Mouse (Mus musculus) CH12.LX (cell line): ENCODE data around the gene Usp46. TPM values are rescaled to one million over a fixed set of nuclear protein-coding genes. Genes with fewer than 3 reads are reported as not detected.

ENCODE experiments used
- DNase-seq: peaks from one replicate; pipeline ENCODE4 v3.0.0-alpha.2; 2013; ENCODE audit errors: extremely low read depth
- H3K27ac ChIP-seq: 2 replicates; pipeline ENCODE4 v1.5.1; 2012; ENCODE audit warnings: low read depth, mild to moderate bottlenecking, control low read depth, moderate library complexity; ENCODE audit not compliant: insufficient read depth
- H3K27me3 ChIP-seq: replicated peaks from 2 replicates; pipeline ENCODE3; 2012; ENCODE audit warnings: inconsistent platforms
- H3K36me3 ChIP-seq, 2 experiments: replicated peaks in 1 of 2; 2 replicates each; pipeline versions ENCODE3 to v1.6.1; 2012; ENCODE audit warnings: inconsistent platforms in 1 of 2, low read length in 1 of 2, mild to moderate bottlenecking in 1 of 2, mixed read lengths in 1 of 2, moderate library complexity in 1 of 2; ENCODE audit not compliant: control insufficient read depth in 1 of 2, insufficient read depth in 1 of 2
- H3K4me1 ChIP-seq, 2 experiments: 2 replicates each; pipeline ENCODE4 v1.6.1; 2012; ENCODE audit warnings: inconsistent platforms in 1 of 2, moderate library complexity in 1 of 2; ENCODE audit not compliant: insufficient read depth in 2 of 2, control insufficient read depth in 1 of 2
- H3K4me2 ChIP-seq: 2 replicates; pipeline ENCODE4 v1.6.1; 2012; ENCODE audit warnings: low read depth, mild to moderate bottlenecking, control low read depth; ENCODE audit not compliant: poor library complexity, insufficient read depth, severe bottlenecking
- H3K4me3 ChIP-seq, 3 experiments: fragments of 150-350 bp in 1 of 3; sonication (generic) in 1 of 3; replicated peaks in 1 of 3; 2 replicates each; pipeline versions ENCODE3 to v1.5.1; 2011 to 2012; ENCODE audit warnings: low read depth in 2 of 3, low read length in 2 of 3, mild to moderate bottlenecking in 2 of 3, moderate library complexity in 2 of 3, control low read depth in 1 of 3, improper control_type of control experiment in 1 of 3, inconsistent platforms in 1 of 3, mixed read lengths in 1 of 3; ENCODE audit not compliant: poor library complexity in 1 of 3
- H3K79me2 ChIP-seq: replicated peaks from 2 replicates; pipeline ENCODE4 v1.6.1; 2012; ENCODE audit warnings: mild to moderate bottlenecking, moderate library complexity; ENCODE audit not compliant: control insufficient read depth, poor library complexity, insufficient read depth, severe bottlenecking; ENCODE audit errors: extremely low read depth
- H3K9ac ChIP-seq: 2 replicates; pipeline ENCODE4 v1.6.1; 2012; ENCODE audit warnings: low read depth, mild to moderate bottlenecking, control low read depth, moderate library complexity; ENCODE audit not compliant: insufficient read depth
- H3K9me3 ChIP-seq: replicated peaks from 2 replicates; pipeline ENCODE3; 2012; ENCODE audit warnings: low read length, inconsistent platforms, mixed read lengths
- BHLHE40 ChIP-seq: IDR thresholded peaks from 2 replicates; pipeline ENCODE4 v1.6.1; 2011; ENCODE audit warnings: mild to moderate bottlenecking, low read depth, low read length, improper control_type of control experiment
- CHD1 ChIP-seq: IDR thresholded peaks from 2 replicates; pipeline ENCODE4 v1.6.1; 2012; ENCODE audit warnings: low read depth, low read length, improper control_type of control experiment, inconsistent platforms
- CHD2 ChIP-seq: IDR thresholded peaks from 2 replicates; pipeline ENCODE4 v1.6.1; 2011; ENCODE audit warnings: low read length, improper control_type of control experiment
- EP300 ChIP-seq: IDR thresholded peaks from 2 replicates; pipeline ENCODE4 v1.6.1; 2011; ENCODE audit warnings: low read length, improper control_type of control experiment
- ETS1 ChIP-seq: conservative IDR thresholded peaks from 2 replicates; pipeline ENCODE4 v1.6.1; 2012; ENCODE audit warnings: low read depth, mild to moderate bottlenecking, inconsistent platforms, low read length, improper control_type of control experiment, moderate library complexity
- GABPA ChIP-seq: IDR thresholded peaks from 2 replicates; pipeline ENCODE4 v1.6.1; 2012; ENCODE audit warnings: low read depth, low read length, improper control_type of control experiment, inconsistent platforms; ENCODE audit not compliant: insufficient replicate concordance
- HCFC1 ChIP-seq: IDR thresholded peaks from 2 replicates; pipeline ENCODE4 v1.6.1; 2012; ENCODE audit warnings: low read depth, mild to moderate bottlenecking, inconsistent platforms, low read length, improper control_type of control experiment
- IRF4 ChIP-seq: IDR thresholded peaks from 2 replicates; pipeline ENCODE4 v1.6.1; 2014; ENCODE audit warnings: low read depth, mild to moderate bottlenecking, inconsistent platforms, low read length, improper control_type of control experiment
- JUND ChIP-seq: conservative IDR thresholded peaks from 2 replicates; pipeline ENCODE4 v1.6.1; 2011; ENCODE audit warnings: low read depth, low read length, improper control_type of control experiment
- MAX ChIP-seq: IDR thresholded peaks from 2 replicates; pipeline ENCODE4 v1.6.1; 2011; ENCODE audit warnings: low read length, improper control_type of control experiment
- MAZ ChIP-seq: IDR thresholded peaks from 2 replicates; pipeline ENCODE4 v1.6.1; 2012; ENCODE audit warnings: low read depth, mild to moderate bottlenecking, inconsistent platforms, low read length, improper control_type of control experiment, moderate library complexity
- MEF2A ChIP-seq: IDR thresholded peaks from 2 replicates; pipeline ENCODE4 v1.6.1; 2014; ENCODE audit warnings: low read depth, mild to moderate bottlenecking, inconsistent platforms, low read length, improper control_type of control experiment, borderline replicate concordance
- NELFE ChIP-seq: IDR thresholded peaks from 2 replicates; pipeline ENCODE4 v1.6.1; 2011; ENCODE audit warnings: low read depth, low read length, improper control_type of control experiment
- PAX5 ChIP-seq: IDR thresholded peaks from 2 replicates; pipeline ENCODE4 v1.6.1; 2012; ENCODE audit warnings: low read length, inconsistent platforms, mixed read lengths
- POLR2A ChIP-seq: IDR thresholded peaks from 2 replicates; pipeline ENCODE4 v1.6.1; 2011; ENCODE audit warnings: low read depth, mild to moderate bottlenecking, improper control_type of control experiment, low read length
- POLR2AphosphoS2 ChIP-seq: IDR thresholded peaks from 2 replicates; pipeline ENCODE4 v1.6.1; 2011; ENCODE audit warnings: low read depth, low read length, improper control_type of control experiment
- RCOR1 ChIP-seq: conservative IDR thresholded peaks from 2 replicates; pipeline ENCODE4 v1.6.1; 2012; ENCODE audit warnings: low read depth, mild to moderate bottlenecking, inconsistent platforms, low read length, improper control_type of control experiment
- SIN3A ChIP-seq: IDR thresholded peaks from 2 replicates; pipeline ENCODE4 v1.6.1; 2012; ENCODE audit warnings: low read length, improper control_type of control experiment, inconsistent platforms
- SMC3 ChIP-seq: IDR thresholded peaks from 2 replicates; pipeline ENCODE4 v1.6.1; 2011; ENCODE audit warnings: low read depth, low read length, improper control_type of control experiment
- TBP ChIP-seq: conservative IDR thresholded peaks from 2 replicates; pipeline ENCODE4 v1.6.1; 2011; ENCODE audit warnings: low read depth, low read length, improper control_type of control experiment
- TCF12 ChIP-seq: IDR thresholded peaks from 2 replicates; pipeline ENCODE4 v1.6.1; 2014; ENCODE audit warnings: low read depth, mild to moderate bottlenecking, inconsistent platforms, low read length, improper control_type of control experiment
- UBTF ChIP-seq: IDR thresholded peaks from 2 replicates; pipeline ENCODE4 v1.6.1; 2012; ENCODE audit warnings: low read depth, mild to moderate bottlenecking, inconsistent platforms, low read length, improper control_type of control experiment, moderate library complexity
- USF2 ChIP-seq: conservative IDR thresholded peaks from 2 replicates; pipeline ENCODE4 v1.6.1; 2011; ENCODE audit warnings: low read depth, low read length, improper control_type of control experiment
- ZMIZ1 ChIP-seq: IDR thresholded peaks from 2 replicates; pipeline ENCODE4 v1.6.1; 2012; ENCODE audit warnings: low read depth, mild to moderate bottlenecking, inconsistent platforms, low read length, improper control_type of control experiment
- dilution Hi-C: fragments of 300-500 bp; cut with MboI; formaldehyde crosslinking; loops from 2 replicates; pipeline ENCODE4 v1.14.3; 2020; ENCODE audit warnings: low sequenced_read_pairs; ENCODE audit not compliant: extremely low pct_unique_long_range_greater_than_20kb, extremely low pct_ligation_motif_present
- in situ Hi-C: fragments of 300-500 bp; cut with MboI; formaldehyde crosslinking; loops from 3 replicates; pipeline ENCODE4 v1.14.3; 2019; ENCODE audit warnings: low sequenced_read_pairs, low pct_ligation_motif_present, low pct_unique_long_range_greater_than_20kb, mixed read lengths
- polyA plus RNA-seq: library from polyadenylated mRNA; unstranded; fragments of >175 nt; gene quantifications from 2 replicates; pipeline ENCODE4 v1.2.1, GENCODE M21; 2012; ENCODE audit warnings: low read depth; ENCODE audit not compliant: insufficient read length
- total RNA-seq, 2 experiments: library from RNA; depleted of rRNA; stranded (reverse); fragments of 300-350 nt in 1 of 2; fragments of >200 nt in 1 of 2; gene quantifications; 2 replicates each; pipeline ENCODE4 v1.2.3; 2012 to 2014

Usp46 gene
- total and polyA plus RNA-seq, 3 experiments: 5.1 to 16.3 (median 15.6) TPM

- Histone ChIP-seq H3K36me3 (peaks cover 0 to 4% of the 10 kb centered on the region in 2 experiments), H3K4me3 (no peak overlapping the region), H3K27me3 (no peaks in the 10 kb centered on the region), H3K9me3 (peaks cover 4% of the 10 kb centered on the region), H3K9ac (no peak overlapping the region)
- dilution Hi-C loops (no loop called here), in situ Hi-C loops (no loop called here)
- no peak for TF ChIP-seq HCFC1
- TF ChIP-seq MAX: no peak
- TF ChIP-seq RCOR1: no peak
- no peak for TF ChIP-seq IRF4
- TF ChIP-seq MAZ: no peak
- no peak for TF ChIP-seq BHLHE40
- TF ChIP-seq UBTF: no peak
- TF ChIP-seq MEF2A: no peak
- no peak for TF ChIP-seq POLR2AphosphoS2
- TF ChIP-seq JUND: no peak
- no peak for TF ChIP-seq USF2
- no peak for TF ChIP-seq GABPA
- no peak for TF ChIP-seq NELFE
- TF ChIP-seq POLR2A: no peak
- no peak for TF ChIP-seq ZMIZ1
- no peak for TF ChIP-seq CHD2
- TF ChIP-seq SMC3: no peak
- no peak for TF ChIP-seq EP300
- no peak for TF ChIP-seq TCF12
- no peak for TF ChIP-seq PAX5
- TF ChIP-seq, all 38 proteins: peak for 0
- Histone ChIP-seq H3K27ac (no peak overlapping the region), H3K4me2 (no peak overlapping the region), H3K79me2 (no peaks in the 10 kb centered on the region), H3K4me1 (0 out of 4 replicates have a peak, but pooled peaks cover 0 to 2% of the 10 kb centered on the region in 2 experiments)
- no peak for DNase-seq
Measured at GRCm38 (mm10) chr5:74105445-74105844, 37.2 kb upstream of the Usp46 start.

DNA sequence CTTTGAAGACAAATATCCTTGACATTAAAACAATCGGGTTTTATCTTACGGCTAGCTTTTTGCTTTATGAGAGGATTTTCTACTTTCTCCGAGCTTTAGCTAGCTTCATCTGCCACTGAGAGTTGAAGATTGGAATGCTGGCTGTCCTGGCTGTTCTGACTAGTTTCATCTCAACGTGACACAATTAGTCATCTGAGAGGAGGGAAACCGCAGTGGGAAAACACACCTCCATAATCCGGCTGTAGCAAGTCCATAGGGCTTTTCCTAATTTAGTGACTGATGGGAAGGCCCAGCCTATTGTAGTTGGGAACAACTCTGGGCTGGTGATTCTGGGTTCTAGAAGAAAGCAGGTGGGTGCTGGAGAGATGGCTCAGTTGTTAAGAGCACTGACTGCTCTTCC lies 33.5 kb upstream of the Usp46 start:
- H3K9me3 ChIP-seq: peaks cover 4% of the 10 kb centered on the region
- H3K9ac ChIP-seq: no peak overlapping the region
- H3K4me2 ChIP-seq: no peak overlapping the region
- H3K79me2 ChIP-seq: no peaks in the 10 kb centered on the region
- TF ChIP-seq CHD1 (no peak), NELFE (no peak), SIN3A (no peak), TBP (no peak), SMC3 (no peak), ETS1 (no peak), TCF12 (no peak), GABPA (no peak)
- TF ChIP-seq, all 38 proteins: peak for 0
- dilution Hi-C loops (no loop called here), in situ Hi-C loops (no loop called here)
- Histone ChIP-seq H3K36me3 (peaks cover 0 to 26% of the 10 kb centered on the region in 2 experiments), H3K27ac (no peak overlapping the region), H3K4me1 (peaks cover 0 to 12% of the 10 kb centered on the region in 2 experiments; a peak in 2 of 4 replicates), H3K27me3 (no peaks in the 10 kb centered on the region), H3K4me3 (no peak overlapping the region)
- DNase-seq: no peak
